Mouse (Mus musculus) testis, adult 2 months (tissue): Measurements from ENCODE around the gene Pde4dip.

Experiments
- CTCF ChIP-seq: fragments of 200-500 bp; IDR thresholded peaks from 2 replicates; pipeline ENCODE4 v1.5.1; 2012; ENCODE audit warnings: low read depth, mild to moderate bottlenecking, inconsistent platforms, low read length, moderate library complexity; ENCODE audit not compliant: control insufficient read depth, insufficient read depth, insufficient replicate concordance
- POLR2A ChIP-seq: fragments of 200-500 bp; IDR thresholded peaks from 2 replicates; pipeline ENCODE4 v1.6.1; 2012; ENCODE audit warnings: low read depth, mild to moderate bottlenecking, inconsistent platforms, low read length, moderate library complexity; ENCODE audit not compliant: control insufficient read depth

DNA sequence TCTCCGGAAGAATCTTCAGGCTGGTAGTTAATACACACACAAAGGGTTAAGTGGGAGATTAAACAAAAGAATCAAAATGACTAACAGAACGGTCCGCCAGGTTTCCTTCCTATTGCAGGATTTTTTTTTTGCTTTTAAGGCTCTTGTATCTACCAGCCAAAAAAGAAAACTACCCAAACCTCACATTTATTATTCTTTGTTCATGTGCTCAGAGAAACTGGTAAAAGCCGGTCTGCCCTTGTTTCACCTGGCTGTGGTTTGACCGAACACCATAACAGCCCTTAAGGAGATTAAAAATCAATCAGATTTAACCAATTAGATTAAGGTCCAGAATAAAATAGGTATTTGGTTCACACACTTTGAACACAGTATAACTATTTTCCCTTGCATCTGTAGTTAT, 124.4 kb downstream of the Pde4dip start:
- TF ChIP-seq CTCF (no peak), POLR2A (no peak)
